Mouse (Mus musculus) c-Kit-positive CD71-positive TER-119-positive erythroid progenitor cells, embryonic 14.5 days (primary cell): ENCODE results near the gene Patl1.
"Not testable (repeated sequence)": the region's sequence is repeated elsewhere in the genome, so short reads cannot be mapped to it uniquely, and the experiment has no call there.

Experiments used
- DNase-seq: peaks from one replicate; pipeline ENCODE4 v3.0.0-alpha.2; 2013; ENCODE audit warnings: low spot score

The Patl1 gene

DNA sequence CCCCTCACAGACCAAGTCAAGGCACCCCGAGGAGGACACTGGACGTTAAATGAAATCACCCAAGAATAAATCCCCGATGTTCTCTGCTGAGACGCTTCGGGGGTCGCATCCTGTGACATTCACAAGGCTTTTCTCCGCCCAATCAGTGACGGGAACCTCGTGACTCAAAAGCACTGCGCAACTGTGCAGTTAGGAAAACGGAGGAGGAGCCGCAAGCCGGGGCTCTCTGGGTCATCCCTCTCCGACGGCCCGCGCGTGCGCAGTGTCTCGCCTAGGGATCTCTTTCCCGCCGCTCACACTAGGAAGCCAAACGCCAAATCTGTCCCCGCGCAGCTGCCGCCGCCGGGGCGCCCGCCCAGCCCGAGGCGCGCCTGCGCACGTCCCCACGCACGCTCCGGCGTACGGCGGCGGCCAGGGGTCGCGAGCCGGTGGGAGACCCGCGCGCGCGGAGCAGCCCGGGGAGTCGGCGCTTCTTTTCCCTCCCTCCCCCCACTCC, at the start of gene Patl1:
Patl1 (plus strand) TSS at position 363 of the 496 bp plus-strand sequence.
- peak; percentile 96 for DNase-seq

DNA sequence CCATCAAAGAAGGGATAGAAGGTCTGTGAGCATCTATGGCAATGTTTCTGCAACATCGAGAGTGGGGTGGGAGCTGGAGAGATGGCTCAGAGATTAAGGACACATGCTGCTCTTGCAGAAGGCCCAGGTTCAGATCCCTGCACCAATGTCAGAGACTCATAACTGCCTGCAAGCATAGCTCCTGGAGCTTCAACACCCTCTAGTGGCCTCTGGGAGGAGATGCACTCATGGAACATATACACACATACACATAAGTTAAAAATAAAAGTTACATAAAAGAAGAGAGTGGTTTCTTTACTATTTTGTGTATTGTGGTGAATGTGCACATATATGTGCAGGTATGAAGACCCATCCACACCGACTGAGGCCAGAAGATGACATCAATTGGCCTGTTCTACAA, 44.4 kb upstream of the Patl1 start:
- no peak for DNase-seq

DNA sequence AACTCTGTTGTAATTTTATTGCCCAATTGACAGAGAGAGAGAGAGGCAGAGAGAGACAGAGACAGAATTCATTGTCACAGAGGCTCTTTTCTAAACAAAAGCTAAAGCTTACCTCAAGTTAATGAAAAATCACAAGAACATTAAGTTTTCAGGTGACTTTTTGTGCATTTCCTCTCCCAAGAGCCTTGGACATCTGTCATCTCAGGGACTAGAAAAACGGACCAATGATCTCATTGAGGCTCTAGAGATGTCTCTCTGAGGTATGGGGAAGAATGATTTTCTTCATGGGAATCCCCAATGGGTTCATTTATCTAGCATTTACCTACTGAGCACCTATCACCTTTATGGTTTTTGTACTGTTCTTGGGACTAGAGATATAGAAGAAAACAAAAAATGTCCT, 37.2 kb upstream of the Patl1 start, which contains the start of gene Olfr1419:
Olfr1419 (minus strand) TSS at position 101 of the 400 bp plus-strand sequence.
- DNase-seq = no peak

DNA sequence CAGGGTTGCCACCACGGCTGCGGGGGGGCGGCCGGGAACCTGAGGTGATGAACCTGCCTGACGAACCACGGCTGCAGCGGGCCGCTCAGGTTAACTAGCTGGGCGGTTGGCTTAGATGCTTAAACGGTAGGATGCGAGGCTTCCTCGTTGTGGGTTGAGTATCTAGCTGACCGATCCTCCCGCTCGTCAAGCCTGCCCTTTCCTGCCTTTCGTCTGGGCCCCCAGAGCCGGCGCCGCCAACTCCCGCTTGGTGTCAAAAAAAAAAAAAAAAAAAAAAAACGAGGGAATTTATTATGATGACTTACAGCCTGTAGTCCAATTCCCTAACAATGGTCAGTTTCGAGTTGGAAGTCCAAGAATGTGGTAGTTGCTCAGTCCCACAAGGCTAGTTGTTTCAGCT, 33.8 kb upstream of the Patl1 start:
- DNase-seq = not testable (repeated sequence)

DNA sequence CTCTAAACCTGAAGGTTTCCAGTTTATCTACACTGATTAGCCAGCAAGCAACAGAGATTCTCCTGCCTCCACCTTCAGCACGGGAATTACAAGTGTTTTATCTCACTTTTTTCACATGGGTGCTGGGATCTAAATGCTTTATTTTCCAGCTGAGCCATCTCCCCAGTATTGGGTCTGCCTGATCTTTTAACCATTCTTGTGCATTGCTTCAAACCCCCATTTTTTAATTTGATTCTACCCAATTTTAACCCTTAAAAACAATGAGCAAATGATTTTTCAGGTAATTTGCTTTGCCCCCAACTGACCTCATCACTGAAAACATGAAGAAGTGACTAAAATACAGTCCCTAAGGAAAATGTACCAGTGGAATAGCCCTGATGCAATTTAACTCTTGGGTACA, 25.9 kb upstream of the Patl1 start, which contains the start of gene Olfr1420:
Olfr1420 (plus strand) TSS at position 301 of the 400 bp plus-strand sequence.
- no peak for DNase-seq

DNA sequence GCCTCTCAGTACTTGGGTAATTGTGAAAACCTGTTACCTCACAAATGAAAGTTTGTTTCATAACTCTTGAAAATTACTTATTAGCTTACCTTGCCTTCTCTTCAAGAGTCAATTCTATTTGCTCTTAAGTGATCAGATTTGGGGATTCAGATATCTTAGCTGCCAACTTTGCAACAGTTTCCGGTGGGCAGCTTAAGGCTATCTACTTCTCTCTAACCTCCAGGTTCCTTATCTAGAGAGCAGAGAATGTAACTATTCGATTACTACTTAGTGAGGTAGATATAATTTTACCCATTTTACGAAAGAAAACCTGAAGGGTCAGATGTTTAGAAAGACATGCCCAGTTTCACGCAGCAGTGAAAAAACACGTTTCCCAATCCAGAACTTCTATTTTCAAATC, 1.2 kb upstream of the Patl1 start:
- peak; percentile 8 for DNase-seq

DNA sequence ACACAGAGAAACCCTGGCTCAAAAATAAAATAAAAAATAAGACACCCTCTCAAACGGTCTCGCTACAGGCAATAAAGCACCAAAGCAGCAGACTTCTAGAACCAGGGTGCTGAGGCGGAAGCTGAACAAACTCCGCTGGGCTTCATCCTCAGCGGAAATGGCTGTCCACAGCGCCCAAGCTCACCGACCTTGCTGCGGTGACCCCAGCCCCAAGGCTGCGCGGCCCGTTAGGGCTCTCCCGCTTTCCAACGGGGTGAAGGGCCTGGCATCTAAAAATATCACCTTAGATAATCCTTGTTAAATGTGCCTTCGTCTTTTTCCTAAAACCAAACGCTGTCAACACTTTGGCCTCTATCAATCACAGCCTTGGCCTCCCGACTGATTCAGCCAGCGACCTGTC, 596 bp upstream of the Patl1 start:
- DNase-seq = no peak

DNA sequence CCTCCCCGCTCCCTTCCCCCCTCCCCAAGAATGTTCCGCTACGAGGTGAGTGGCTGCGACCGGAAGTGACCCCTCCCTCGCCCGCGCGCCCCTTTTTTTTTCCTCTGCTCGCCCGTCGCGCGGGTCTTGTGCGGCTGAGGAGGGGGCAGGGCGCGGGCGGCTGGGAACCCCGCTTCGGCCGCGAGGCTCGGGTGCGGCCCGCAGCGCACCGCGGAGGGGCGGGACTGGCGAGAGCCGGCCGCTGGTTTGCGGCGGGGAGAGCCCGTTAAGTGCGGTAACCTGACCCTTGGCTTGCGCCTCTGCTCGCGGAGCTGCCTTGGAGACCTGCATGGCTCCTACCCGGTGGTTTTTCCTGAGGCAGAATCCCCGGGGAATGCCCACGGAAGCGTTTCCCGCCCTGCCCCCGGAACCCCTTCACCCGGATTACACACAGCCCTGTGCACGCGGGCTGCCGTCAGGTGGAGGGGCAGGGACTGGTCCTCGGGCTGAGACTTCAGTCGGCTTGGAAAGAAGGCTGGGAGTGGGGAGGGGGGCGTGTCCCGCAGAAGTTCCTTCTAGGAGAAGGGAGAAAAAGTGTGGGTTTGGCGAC, 428 bp downstream of the Patl1 start:
- DNase-seq = peak; percentile 22

DNA sequence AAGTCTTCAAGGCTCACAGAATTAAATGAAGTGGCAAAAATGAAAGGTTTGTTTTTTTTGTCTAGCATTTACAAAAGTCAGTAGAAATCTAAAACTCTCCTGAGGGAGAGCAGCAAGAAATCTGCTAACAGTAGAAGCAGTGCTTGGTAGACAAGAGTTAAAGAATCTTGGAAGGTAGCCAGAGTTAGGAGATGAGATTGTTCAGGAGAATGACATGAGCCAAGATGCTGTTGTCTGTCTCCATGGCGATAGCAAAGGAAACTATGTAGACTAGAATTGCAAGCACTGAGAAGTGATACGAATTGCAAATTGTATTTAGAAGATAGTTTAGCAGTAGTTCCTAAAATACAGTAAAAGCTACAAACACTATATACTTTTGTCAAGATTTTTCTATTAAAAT, 3.6 kb downstream of the Patl1 start:
- no peak for DNase-seq

DNA sequence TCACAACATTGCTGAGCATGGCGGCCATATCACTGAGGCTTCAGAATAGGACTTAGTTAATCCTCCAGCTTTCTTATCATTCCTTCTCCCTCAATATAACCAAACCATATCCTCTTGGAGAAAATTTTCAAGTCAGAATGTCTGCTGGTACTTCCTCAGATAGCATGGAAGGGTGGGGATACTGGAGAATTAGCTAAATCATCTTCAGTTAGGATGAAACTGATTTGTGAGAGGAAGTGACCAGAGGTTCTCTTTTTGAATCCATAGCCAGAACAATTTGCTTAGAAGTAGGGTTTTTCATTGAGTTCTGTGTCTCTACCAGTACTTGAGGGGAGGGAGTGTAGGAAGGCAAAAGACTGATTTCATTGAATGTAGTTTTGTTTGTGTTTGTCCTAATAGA, 9.9 kb downstream of the Patl1 start:
- DNase-seq = no peak

DNA sequence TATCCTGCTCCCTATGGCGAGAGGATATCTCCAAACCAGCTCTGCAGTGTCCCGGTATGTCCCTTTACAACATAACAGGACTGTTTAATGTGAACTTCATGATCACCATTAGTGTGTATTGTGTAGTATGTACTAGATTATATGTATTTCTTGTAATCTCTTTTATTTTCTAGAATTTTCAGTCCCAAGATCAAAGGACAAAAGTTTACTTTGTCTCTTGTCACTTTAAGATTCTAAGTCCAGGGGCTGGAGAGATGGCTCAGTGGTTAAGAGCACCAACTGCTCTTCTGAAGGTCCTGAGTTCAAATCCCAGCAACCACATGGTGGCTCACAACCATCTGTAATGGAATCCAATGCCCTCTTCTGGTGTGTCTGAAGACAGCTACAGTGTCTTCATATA, 10.3 kb downstream of the Patl1 start:
- DNase-seq = not testable (repeated sequence)

DNA sequence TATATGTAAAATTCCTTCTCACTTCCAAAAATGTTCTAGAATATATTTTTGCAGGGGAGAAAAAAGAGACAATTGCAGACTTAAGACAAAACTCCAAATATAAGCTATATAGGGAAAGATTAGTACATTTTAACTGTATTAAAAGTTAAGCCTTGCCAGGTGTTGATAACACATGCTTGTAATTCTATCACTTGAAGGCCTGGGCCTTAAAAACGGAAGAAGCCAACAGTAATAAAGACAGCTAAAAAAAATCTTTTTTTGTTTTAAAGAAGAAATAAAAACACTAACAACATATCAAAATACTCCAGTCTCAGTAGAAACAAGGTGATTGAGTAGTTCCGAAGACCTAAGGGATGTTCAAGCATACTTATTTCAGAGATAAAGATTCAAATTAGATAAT, 14.2 kb downstream of the Patl1 start:
- no peak for DNase-seq

DNA sequence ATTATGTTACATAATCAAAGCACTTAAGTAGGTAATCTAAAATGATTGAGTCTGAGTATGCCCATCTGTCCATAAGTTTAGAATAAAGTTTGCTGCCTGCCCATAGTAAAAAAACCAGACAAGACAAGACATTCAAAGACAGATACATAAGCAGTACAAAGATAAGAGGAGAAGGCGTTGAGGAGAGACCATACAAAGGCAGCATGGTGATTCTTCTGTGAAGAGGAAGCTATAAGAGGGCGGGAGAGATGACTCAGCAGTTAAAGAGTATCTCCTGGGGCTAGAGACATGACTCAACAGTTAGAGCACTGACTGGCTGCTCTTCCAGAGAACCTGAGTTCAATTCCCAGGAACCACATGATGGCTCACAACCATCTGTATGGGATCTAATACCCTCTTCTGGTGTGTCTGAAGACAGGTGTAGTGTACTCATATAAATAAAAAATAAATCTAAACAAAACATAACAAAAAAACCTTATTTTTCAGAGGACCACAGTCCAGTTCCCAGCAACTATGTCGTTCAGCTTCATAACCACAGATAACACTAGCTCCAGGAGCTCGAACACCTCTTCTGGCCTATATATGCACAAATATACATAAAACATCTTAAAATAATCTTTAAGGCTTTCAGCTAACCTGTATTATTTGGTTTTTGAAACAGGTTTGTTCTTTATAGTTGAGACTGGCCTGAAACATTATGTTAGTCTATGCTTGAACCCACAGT, 16.0 kb downstream of the Patl1 start:
- peak; percentile 84 for DNase-seq

DNA sequence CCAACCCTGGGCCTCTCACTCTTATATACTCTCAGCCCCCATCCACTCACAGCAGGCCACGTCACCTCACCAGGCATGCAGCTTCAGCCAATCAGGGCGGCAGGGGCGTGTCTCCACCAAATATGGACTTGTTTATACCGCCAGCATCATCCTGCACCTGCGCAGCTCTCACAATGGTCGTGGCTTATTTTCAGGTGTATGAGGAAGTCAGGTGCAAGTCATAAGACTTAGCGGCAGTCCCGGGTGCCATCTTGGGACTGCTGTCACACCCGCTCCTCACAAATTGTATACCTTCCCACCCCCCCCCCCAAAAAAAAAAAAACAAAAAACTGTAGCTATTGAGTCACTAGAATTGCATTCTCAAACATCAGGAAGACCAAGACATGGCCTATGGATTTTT, 34.3 kb downstream of the Patl1 start:
- not testable (repeated sequence) for DNase-seq

DNA sequence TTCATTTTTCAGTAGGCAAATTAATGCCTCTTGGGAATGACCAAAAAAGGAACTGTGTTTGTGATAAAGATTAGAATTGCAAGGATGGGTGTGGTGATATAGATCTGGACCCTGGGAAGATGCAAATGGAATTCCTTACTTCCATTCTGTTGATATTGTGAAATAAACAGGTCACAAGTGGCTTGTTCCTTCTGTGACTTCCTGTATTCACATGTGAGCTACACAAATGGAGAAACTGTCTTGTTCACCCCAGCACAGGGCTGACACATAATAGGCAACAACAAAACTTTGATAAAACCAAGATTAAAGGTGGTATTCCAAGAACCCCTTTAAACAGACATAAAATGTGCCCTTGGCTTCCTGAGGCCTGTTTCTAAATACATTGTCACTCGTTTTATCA, 37.7 kb downstream of the Patl1 start:
- DNase-seq = no peak

DNA sequence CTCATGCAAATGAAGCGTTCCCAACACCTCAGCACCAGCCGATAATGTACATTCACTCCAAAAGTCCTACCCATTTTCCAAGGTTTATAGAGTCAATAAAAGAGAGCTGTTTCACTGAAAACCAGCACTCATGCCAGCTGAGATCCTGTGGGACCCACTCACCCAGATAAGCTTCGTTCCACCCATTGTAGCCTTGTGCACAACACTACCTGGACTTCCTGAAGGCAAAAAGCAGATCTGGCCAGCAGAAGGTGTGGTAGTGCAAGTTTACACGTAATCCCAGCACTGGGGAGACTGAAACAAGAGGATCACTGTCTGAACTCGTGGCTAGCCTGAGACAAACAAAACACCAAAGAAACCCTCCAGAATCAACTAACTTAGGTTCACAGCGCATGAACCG, 38.5 kb downstream of the Patl1 start:
- no peak for DNase-seq

DNA sequence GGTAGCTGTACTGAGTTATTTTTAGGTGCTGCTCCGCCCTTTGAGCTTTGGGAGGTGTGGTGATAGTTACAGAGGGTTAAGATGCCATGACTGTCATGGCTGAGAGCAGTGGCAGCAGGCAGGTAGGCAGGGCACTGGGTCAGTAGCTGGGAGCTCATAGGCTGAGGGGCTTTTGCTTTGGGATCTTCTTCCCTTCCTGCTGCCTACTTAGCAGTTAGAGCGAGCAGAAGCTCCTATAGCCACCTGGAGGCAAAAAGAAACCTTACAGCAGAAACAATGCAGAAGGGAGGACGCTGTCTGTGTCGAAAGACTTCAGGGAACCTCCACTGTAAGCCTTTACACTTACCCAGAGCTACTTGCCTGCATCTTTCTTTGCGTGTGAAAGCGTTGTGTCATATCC, 42.0 kb downstream of the Patl1 start:
- DNase-seq = no peak

DNA sequence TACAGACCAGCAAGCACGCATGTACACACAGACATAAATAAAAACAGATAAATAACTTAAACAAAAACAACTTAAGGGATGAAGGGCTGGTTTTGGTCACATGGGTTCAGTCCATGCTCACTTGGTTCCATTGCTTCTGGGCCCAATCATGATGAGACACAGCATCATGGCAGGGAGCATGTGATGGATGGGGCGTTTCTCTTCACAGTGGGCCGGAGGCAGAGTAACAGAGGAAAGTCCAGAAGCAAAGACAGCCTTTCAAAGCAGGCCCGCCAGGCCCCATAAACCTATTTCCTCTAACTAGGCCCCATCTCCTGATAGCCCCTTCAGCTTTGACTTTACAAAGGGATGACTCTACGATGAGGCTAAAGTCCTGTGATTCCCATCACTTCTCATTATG, 44.4 kb downstream of the Patl1 start:
- no peak for DNase-seq

DNA sequence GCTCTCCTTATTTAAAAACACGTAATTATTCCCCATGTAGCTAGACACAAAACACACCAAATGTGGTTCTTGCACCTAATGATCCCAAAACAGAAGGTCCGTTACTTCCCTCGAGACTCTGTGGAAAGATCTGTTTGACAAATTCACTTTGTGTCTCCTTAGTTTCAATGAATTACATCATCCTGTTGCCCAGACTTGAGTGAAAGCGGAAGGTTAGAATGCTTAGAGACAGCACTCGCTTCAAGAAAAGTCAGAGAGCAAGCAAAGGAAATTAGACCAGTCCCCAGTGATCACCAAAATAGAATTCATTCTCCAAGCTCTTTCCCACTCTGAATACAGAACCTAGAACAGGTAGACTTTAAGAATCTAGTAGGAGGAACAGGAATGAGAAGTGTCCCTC, 45.2 kb downstream of the Patl1 start:
- no peak for DNase-seq

DNA sequence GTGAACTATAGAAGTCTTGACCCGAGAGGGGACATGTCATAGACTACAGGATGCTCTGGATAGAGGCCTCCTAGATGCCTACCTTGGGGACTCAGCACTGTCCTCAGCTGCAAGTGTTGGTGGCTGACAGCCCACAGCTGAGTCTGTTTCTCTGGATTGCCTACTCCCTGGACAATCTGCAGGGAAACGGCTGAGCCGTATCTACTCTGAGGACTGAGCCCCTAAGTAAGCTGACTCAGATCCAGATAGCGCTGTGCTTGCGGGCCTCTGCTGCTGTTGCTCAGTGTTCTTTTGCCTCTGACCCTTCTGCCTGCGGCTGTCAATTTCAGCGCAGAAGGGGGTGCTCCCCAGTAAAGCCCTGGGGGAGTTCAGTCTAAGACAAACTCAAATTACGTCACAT, 45.6 kb downstream of the Patl1 start:
- no peak for DNase-seq

DNA sequence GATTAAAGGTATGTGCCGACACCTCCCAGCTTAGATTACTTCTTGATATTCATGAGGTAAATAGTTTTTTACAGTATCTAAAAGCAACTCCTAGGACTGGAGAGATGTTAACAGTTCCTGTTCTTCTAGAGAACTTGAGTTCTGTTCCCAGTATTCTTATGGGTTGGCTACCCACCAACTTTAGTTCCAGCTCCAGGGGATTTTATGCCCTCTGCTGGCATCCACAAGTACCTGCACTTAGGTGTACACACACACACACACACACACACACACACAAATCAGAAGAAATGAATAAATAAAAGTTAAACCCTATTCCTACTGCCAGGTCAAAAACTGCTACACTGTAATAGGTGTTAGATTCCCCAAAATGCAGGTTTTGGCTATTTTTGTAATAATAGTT, 52.1 kb downstream of the Patl1 start:
- no peak for DNase-seq

DNA sequence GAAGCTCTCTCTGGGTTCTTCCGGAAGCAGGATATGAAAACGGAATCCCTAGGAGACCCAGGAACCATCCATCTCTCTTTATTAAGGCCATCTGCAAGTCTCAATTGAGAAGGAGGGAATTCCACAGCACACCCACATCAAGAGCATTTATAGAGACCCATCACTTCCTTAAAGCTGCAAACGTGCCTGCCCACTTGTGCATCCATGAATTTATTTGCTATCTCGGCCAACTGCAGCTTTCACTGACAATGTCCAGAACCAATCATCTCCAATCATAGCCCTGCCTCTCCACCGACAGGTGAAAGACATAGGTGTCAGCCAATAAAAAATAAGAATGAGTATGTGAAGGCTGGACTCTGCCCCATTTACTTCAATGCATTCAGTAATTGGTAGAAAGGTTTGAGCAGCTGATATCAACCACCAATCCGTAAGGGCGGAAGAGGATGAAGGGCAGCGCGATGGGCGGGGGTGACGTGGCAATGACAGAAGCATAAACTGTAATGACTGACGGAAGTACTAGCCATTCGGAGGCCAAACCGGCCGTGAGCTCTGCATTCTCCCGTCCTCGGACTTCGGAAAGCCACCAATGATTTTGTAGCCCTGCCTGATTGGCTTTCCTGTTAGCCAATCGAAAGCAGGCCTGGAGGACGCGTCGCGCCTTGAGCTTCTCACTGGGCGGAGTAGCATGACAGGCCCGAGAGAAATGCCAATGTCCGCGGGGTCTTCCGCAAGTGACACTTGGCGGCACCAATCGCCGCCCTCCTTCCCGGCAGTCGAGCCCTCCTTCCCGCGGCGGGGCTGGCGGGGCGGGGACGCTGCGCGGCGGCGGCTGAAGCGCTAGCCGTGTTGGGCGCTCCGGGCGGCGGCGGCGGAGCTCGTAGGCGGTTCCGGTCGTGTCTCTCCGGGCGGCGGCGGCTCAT, 53.1 kb downstream of the Patl1 start, which contains the start of gene Osbp:
Osbp (plus strand) TSS at position 919 of the 920 bp plus-strand sequence.
- DNase-seq = peak; percentile 100
